Mouse (Mus musculus) midbrain, embryonic 10.5 days (tissue): Measurements from ENCODE around the gene Klhl41. TPM values are rescaled to one million over a fixed set of nuclear protein-coding genes. Genes with fewer than 3 reads are reported as not detected.
A peak's percentile ranks its signal among the peaks of the same experiment; 100 is the strongest.
"Not testable (repeated sequence)": the region's sequence is repeated elsewhere in the genome, so short reads cannot be mapped to it uniquely, and the experiment has no call there.

ENCODE experiments used
- DNase-seq: peaks from one replicate; pipeline ENCODE4 v3.0.0-alpha.2; 2017; ENCODE audit warnings: low spot score
- H3K27ac ChIP-seq: fragments of 300-500 bp; sonication (generic); replicated peaks from 2 replicates; pipeline ENCODE4 v1.5.1; 2016; ENCODE audit warnings: mild to moderate bottlenecking
- H3K27me3 ChIP-seq: fragments of 300-500 bp; sonication (generic); 2 replicates; pipeline ENCODE4 v1.6.1; 2016; ENCODE audit warnings: low read depth, mild to moderate bottlenecking; ENCODE audit not compliant: poor library complexity, severe bottlenecking
- H3K36me3 ChIP-seq: fragments of 300-500 bp; sonication (generic); 2 replicates; pipeline ENCODE4 v1.6.1; 2016; ENCODE audit warnings: mild to moderate bottlenecking, moderate library complexity
- H3K4me1 ChIP-seq: fragments of 300-500 bp; sonication (generic); 2 replicates; pipeline ENCODE4 v1.6.1; 2016
- H3K4me3 ChIP-seq: fragments of 300-500 bp; sonication (generic); 2 replicates; pipeline ENCODE4 v1.5.1; 2016; ENCODE audit warnings: mild to moderate bottlenecking, moderate library complexity
- H3K9me3 ChIP-seq: fragments of 300-500 bp; sonication (generic); replicated peaks from 2 replicates; pipeline ENCODE4 v1.6.1; 2016; ENCODE audit warnings: mild to moderate bottlenecking
- WGBS: fragments of 180-500 bp; shearing (Covaris S2); methylation state at CpG from one replicate; pipeline ENCODE4 v1.1.7; 2016; 5-methylcytosine and 5-hydroxymethylcytosine counted together
- polyA plus RNA-seq: library from polyadenylated mRNA; unstranded; fragments of >200 nt; fragmentation: Nextera tagmentation; extraction: Ambion mirVana; gene quantifications from 2 replicates; pipeline ENCODE4 v1.2.1, GENCODE M21; 2016

Gene Klhl41
- polyA plus RNA-seq, result 0.09 and 0.15 TPM in 2 replicates

- DNase-seq, result no peak
- no peak within 1 kb of the TSS for H3K27ac ChIP-seq
- H3K27me3 ChIP-seq, result no peaks in the 10 kb centered on the region
- H3K9me3 ChIP-seq, result no peaks in the 10 kb centered on the region
- H3K4me3 ChIP-seq, result no peak within 1 kb of the TSS
- peaks cover 17% of the 10 kb centered on the region for H3K36me3 ChIP-seq
- WGBS, result 88% methylated on average over 9 of the region's 9 CpGs
- peaks cover 12% of the 10 kb centered on the region for H3K4me1 ChIP-seq
Measured at GRCm38 (mm10) chr2:69669853-69670252, at the start of gene Klhl41. Gene Klhl41 (plus strand): TSS chr2:69670120.

GRCm38 (mm10) chr2:69629215-69629614, 40.7 kb upstream of the Klhl41 start:
- H3K4me1 ChIP-seq, result no peaks in the 10 kb centered on the region
- no peak overlapping the region for H3K27ac ChIP-seq
- DNase-seq, result no peak
- no peaks in the 10 kb centered on the region for H3K36me3 ChIP-seq
- peaks cover 4% of the 10 kb centered on the region; the same call in 1 of the 2 replicates for H3K27me3 ChIP-seq
- H3K4me3 ChIP-seq, result no peak overlapping the region
- 87% methylated on average over 17 of the region's 17 CpGs for WGBS
- H3K9me3 ChIP-seq, result 0 out of 2 replicates have a peak, but pooled peaks cover 4% of the 10 kb centered on the region

- H3K36me3 ChIP-seq, result no peaks in the 10 kb centered on the region
- H3K27me3 ChIP-seq, result peaks cover 4% of the 10 kb centered on the region; the same call in 1 of the 2 replicates
- no peak for DNase-seq
- WGBS, result 93% methylated on average over 6 of the region's 6 CpGs
- no peaks in the 10 kb centered on the region for H3K4me1 ChIP-seq
- 0 out of 2 replicates have a peak, but pooled peaks cover 4% of the 10 kb centered on the region for H3K9me3 ChIP-seq
- H3K4me3 ChIP-seq, result no peak overlapping the region
- no peak overlapping the region for H3K27ac ChIP-seq
Measured at GRCm38 (mm10) chr2:69629914-69630313, 40.0 kb upstream of the Klhl41 start.

- no peak for DNase-seq
- Histone ChIP-seq H3K9me3 (0 out of 2 replicates have a peak, but pooled peaks cover 4% of the 10 kb centered on the region), H3K4me1 (no peaks in the 10 kb centered on the region), H3K27ac (no peak overlapping the region), H3K4me3 (no peak overlapping the region), H3K27me3 (peaks cover 4% of the 10 kb centered on the region; the same call in 1 of the 2 replicates), H3K36me3 (no peaks in the 10 kb centered on the region)
- 92% methylated on average over 5 of the region's 5 CpGs for WGBS
Measured at GRCm38 (mm10) chr2:69630792-69631191, 39.1 kb upstream of the Klhl41 start.

GRCm38 (mm10) chr2:69631449-69631848, 38.5 kb upstream of the Klhl41 start:
- Histone ChIP-seq H3K9me3 (0 out of 2 replicates have a peak, but pooled peaks cover 4% of the 10 kb centered on the region), H3K4me3 (no peak overlapping the region), H3K4me1 (no peaks in the 10 kb centered on the region), H3K36me3 (no peaks in the 10 kb centered on the region), H3K27ac (no peak overlapping the region), H3K27me3 (peaks cover 4% of the 10 kb centered on the region; the same call in 1 of the 2 replicates)
- 91% methylated on average over 2 of the region's 2 CpGs for WGBS
- DNase-seq, result peak; percentile 20

- Histone ChIP-seq H3K9me3 (no peaks in the 10 kb centered on the region), H3K27ac (peak overlapping the region; percentile 74)
Measured at GRCm38 (mm10) chr2:69635064-69635701, 34.7 kb upstream of the Klhl41 start.

GRCm38 (mm10) chr2:69635807-69636206, 34.1 kb upstream of the Klhl41 start:
- WGBS, result 71% methylated on average over 6 of the region's 6 CpGs
- H3K27me3 ChIP-seq, result peaks cover 4% of the 10 kb centered on the region; the same call in 1 of the 2 replicates

More at GRCm38 (mm10) chr2:69635064-69635701, 34.7 kb upstream of the Klhl41 start:
- Histone ChIP-seq H3K27me3 (peaks cover 4% of the 10 kb centered on the region; the same call in 1 of the 2 replicates), H3K4me1 (peaks cover 3% of the 10 kb centered on the region; the same call in 1 of the 2 replicates), H3K4me3 (peak overlapping the region; percentile 46), H3K36me3 (no peaks in the 10 kb centered on the region)
- 13% methylated on average over 11 of the region's 11 CpGs for WGBS
- DNase-seq, result peak; percentile 55

GRCm38 (mm10) chr2:69637989-69638388, 31.9 kb upstream of the Klhl41 start:
- H3K9me3 ChIP-seq, H3K4me3 ChIP-seq, H3K27ac ChIP-seq, H3K4me1 ChIP-seq, H3K27me3 ChIP-seq, DNase-seq, H3K36me3 ChIP-seq: not testable (repeated sequence)
- WGBS, result 70% methylated on average over 7 of the region's 7 CpGs

More at GRCm38 (mm10) chr2:69635807-69636206, 34.1 kb upstream of the Klhl41 start:
- Histone ChIP-seq H3K4me3 (no peak overlapping the region), H3K27ac (no peak overlapping the region), H3K9me3 (no peaks in the 10 kb centered on the region), H3K4me1 (peaks cover 5% of the 10 kb centered on the region; the same call in 1 of the 2 replicates), H3K36me3 (no peaks in the 10 kb centered on the region)
- DNase-seq, result peak; percentile 40

- Histone ChIP-seq H3K4me3 (no peak overlapping the region), H3K27ac (no peak overlapping the region), H3K36me3 (no peaks in the 10 kb centered on the region), H3K27me3 (no peaks in the 10 kb centered on the region), H3K9me3 (no peaks in the 10 kb centered on the region), H3K4me1 (peaks cover 5% of the 10 kb centered on the region; the same call in 1 of the 2 replicates)
- WGBS, result 67% methylated on average over 10 of the region's 10 CpGs
- DNase-seq, result no peak
Measured at GRCm38 (mm10) chr2:69640100-69640499, 29.8 kb upstream of the Klhl41 start.

GRCm38 (mm10) chr2:69644968-69645617, 24.8 kb upstream of the Klhl41 start:
- no peak for DNase-seq
- WGBS, result 95% methylated on average over 11 of the region's 11 CpGs

GRCm38 (mm10) chr2:69646726-69647490, 23.0 kb upstream of the Klhl41 start, which contains the start of gene Bbs5:
Gene Bbs5 (plus strand): TSS chr2:69647171.
- Histone ChIP-seq H3K27ac (peak within 1 kb of the TSS; percentile 65), H3K27me3 (no peaks in the 10 kb centered on the region), H3K4me1 (peaks cover 14% of the 10 kb centered on the region), H3K9me3 (no peaks in the 10 kb centered on the region), H3K4me3 (peak within 1 kb of the TSS; percentile 62), H3K36me3 (no peaks in the 10 kb centered on the region)
- DNase-seq, result peak; percentile 88
- WGBS, result 4% methylated on average over 43 of the region's 43 CpGs

More at GRCm38 (mm10) chr2:69644968-69645617, 24.8 kb upstream of the Klhl41 start:
- Histone ChIP-seq H3K27ac (no peak overlapping the region), H3K27me3 (no peaks in the 10 kb centered on the region), H3K4me1 (peaks cover 16% of the 10 kb centered on the region), H3K4me3 (no peak overlapping the region), H3K9me3 (no peaks in the 10 kb centered on the region), H3K36me3 (no peaks in the 10 kb centered on the region)

GRCm38 (mm10) chr2:69649716-69650115, 20.2 kb upstream of the Klhl41 start:
- Histone ChIP-seq H3K27me3 (no peaks in the 10 kb centered on the region), H3K27ac (no peak overlapping the region), H3K4me1 (peaks cover 14% of the 10 kb centered on the region), H3K9me3 (no peaks in the 10 kb centered on the region), H3K36me3 (peaks cover 16% of the 10 kb centered on the region), H3K4me3 (no peak overlapping the region)
- WGBS, result 66% methylated on average over 5 of the region's 5 CpGs
- no peak for DNase-seq
